Mouse (Mus musculus) right cerebral cortex, adult 2 months (tissue): ENCODE measurements around the gene Srgap3.

Source experiments
- DNase-seq, 2 experiments: peaks; one replicate each; pipeline ENCODE4 v3.0.0; 2021 to 2022; ENCODE audit warnings: low spot score in 2 of 2

The Srgap3 gene

GRCm38 (mm10) chr6:112818403-112818901 is 128.6 kb downstream of the Srgap3 start:
- DNase-seq, result no peak

DNA sequence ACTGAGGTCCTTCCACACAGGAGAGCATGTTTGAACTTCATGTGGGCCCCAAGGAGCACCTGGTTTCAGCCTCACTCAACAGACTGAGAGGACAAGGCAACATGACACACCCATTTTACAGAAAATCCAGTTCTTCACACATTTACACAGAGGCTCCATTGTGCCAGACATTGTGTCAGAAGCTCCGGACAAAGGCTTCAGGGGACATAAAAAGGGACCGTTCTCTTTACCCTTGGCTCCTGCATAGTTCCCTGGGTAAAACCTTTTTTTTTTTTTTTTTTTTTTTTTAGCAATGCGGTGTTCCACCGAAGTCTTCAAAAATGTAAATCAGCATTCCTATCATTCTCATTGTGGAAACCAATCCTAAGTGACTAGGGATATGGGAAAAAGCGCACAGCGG is 131.5 kb downstream of the Srgap3 start:
- no peak for DNase-seq

GRCm38 (mm10) chr6:112814525-112815086 is 132.5 kb downstream of the Srgap3 start:
- DNase-seq, result no peak

GRCm38 (mm10) chr6:112812884-112813283 is 134.2 kb downstream of the Srgap3 start:
- no peak for DNase-seq

DNA sequence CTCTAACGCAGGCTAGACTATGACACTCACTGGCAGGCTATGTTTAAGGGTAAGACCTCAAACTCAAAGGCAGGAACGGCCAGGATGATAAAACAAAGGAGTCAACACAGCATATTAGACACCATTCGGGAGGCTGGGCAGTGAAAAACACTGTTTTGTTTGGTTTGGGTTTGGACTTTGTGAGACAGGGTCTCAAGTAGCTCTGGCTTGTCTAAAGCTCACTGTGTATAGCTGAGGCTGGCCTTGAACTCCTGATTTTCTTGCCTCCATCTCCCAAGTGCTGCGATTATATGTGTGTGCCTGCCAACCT is 136.6 kb downstream of the Srgap3 start:
- DNase-seq, result no peak

DNA sequence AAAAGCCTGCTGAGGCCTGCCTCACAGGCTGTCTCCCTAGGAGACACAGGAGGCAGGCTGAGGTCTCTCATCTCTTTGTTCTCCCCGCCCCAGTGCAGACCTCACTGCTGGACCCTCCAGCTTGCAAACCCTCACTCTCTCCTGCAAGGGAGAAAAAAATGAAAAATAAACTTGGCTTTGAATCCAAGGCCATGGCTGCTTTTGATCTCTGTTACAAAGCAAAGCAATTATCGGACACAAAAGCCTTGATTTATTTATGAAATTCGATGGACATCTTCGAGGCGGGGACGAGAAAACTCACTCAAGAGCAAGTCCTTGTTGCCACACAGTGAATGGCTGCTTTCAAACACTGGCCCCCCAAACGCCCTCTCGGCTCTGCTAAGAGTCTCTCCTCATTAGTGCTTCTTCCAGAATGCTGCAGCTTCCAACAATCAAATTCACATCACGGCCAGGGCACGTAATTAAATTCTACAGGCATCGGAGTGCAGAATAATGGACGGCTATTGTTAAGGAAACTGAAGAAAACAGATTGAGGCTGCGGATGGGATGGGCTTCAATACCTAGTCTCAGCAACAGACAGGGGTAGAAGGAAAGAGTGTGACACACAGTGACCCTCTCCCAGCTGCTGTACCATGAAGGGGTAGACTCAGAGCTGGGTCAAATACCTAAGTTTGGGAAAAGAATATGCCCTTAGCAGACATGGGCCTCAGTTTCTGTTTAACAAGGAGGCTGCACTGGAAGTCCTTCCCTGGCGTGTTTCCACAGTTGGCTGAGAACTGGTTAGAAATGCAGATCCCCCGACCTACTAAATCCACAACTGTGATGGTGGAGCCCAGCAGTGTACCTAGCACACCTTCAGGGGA is 137.2 kb downstream of the Srgap3 start:
- peak; percentile 44 to 57 for DNase-seq

DNA sequence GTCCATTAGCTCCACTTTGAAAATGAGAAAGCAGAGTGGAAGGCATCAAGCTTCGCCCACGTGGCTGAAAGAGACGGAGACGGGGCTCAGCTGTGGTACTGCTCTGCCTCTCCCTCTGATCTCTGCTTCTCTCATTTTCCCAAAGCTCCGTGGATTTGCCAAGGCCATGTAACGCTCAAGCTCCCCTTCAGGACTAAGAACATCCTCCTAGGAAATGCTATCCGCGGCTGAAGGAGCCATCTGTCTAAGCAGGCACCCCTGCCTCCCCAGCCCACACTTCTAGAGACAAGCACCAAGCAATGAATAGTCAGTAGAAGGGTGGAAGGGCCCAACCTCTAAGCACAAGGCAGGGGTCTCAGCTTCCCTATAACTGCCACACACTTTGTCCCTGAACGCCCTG is 138.3 kb downstream of the Srgap3 start:
- no peak for DNase-seq

- no peak for DNase-seq
Measured at GRCm38 (mm10) chr6:112801917-112802316, 145.1 kb downstream of the Srgap3 start.

DNA sequence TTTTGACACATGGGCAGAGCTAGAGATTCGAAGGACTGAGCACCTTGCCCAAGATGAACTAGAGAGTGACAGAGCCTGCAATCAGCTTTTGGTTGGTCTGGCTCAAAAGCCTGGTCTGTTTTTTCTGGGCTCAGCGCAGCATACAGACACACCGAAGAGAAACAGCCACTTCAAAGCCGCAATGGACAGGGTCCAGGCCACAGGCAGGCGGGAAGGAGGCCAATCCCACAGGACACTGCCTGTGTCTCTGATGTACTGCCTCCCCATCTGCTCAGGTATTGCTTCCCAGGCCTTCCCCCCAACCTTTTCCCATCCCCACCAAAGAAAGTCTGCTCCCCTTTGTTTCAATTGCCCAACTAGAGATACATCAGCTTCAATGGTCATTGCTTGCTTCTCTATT is 148.7 kb downstream of the Srgap3 start:
- no peak for DNase-seq

- no peak for DNase-seq
Measured at GRCm38 (mm10) chr6:112796607-112797006, 150.5 kb downstream of the Srgap3 start.

- no peak for DNase-seq
Measured at GRCm38 (mm10) chr6:112793887-112794286, 153.2 kb downstream of the Srgap3 start.

DNA sequence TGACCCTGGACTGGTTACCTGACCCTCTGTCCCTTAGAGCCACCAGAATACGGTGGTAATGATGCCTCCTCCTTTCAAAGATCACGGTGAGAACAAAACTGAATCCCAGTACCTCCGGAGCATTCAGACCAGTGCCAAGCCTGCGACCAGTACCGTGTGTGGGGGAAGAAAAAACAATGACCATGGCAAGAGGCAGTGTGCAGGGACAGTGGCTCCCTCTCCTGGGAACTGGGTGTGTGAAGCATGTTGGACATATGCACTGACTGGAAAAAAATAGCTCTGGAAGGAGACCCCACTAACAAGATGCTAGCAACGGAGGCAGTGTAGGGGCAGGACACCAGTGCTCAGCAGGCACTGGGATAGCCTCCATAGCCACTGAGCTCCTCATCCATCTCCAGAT is 157.2 kb downstream of the Srgap3 start:
- no peak for DNase-seq

- DNase-seq, result no peak
Measured at GRCm38 (mm10) chr6:112788617-112789016, 158.4 kb downstream of the Srgap3 start.

GRCm38 (mm10) chr6:112788174-112788573 is 158.9 kb downstream of the Srgap3 start:
- no peak for DNase-seq

GRCm38 (mm10) chr6:112781409-112782093 is 165.5 kb downstream of the Srgap3 start:
- no peak for DNase-seq

GRCm38 (mm10) chr6:112778211-112778610 is 168.9 kb downstream of the Srgap3 start:
- peak; percentile 60 to 68 for DNase-seq

DNA sequence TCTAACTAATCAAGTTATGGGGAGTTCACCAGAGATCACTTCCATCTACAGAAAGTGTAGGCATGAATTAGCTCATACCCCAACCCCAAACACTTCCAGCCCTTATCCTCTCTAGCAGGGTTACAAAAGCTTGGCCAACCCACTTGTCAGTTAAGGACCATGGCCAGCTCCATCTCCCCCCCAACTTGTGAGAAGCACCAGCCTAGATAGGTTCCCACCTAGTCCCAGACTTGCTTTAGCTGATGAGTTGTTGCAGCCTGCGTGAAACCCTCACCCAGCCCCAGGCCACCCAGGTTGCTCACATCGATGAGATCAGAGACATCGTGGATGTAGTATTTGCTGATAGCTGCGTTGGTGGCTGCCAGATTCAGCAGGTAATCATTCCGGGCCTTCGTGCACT is 170.3 kb downstream of the Srgap3 start:
- DNase-seq, result no peak

- no peak for DNase-seq
Measured at GRCm38 (mm10) chr6:112773754-112774153, 173.3 kb downstream of the Srgap3 start.

DNA sequence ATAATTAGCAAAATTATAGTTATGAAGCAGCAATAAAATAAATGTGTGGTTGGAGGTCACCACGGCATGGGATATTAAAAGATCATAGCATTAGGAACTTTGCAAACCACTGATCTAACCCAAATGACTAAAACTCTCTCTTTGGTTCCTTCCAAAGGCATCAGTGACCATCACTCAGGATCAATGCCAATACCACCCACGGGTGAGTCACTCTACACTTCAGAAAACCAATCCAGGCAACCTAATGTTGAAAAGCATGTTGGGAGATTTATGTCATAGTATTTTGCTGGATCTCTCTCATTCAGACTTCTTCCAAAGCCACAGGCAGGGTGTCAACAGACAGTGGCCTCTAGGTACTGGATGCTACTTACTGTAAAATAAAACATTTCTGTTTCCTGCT is 176.1 kb downstream of the Srgap3 start:
- DNase-seq, result no peak

DNA sequence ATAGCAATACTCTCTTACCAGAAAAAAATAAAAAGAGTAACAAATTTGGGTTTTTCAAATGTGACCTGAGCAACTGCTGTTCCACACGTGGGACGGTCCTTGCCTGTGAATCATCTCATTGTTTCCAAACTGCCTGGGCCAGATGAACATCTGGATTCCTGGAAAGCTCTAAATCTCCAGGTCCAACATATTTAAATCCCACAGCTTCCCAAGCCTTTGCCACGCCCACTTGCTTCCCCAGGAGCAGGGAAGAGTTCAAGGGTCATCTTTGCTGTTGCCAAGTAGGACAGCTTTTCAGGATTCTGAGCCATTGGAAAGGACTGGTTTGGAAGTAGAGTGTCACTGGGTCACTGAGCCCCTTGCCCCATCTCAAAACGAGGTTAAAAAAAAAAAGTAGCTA is 188.5 kb downstream of the Srgap3 start:
- no peak for DNase-seq

GRCm38 (mm10) chr6:112756866-112757265 is 190.2 kb downstream of the Srgap3 start:
- DNase-seq, result no peak

DNA sequence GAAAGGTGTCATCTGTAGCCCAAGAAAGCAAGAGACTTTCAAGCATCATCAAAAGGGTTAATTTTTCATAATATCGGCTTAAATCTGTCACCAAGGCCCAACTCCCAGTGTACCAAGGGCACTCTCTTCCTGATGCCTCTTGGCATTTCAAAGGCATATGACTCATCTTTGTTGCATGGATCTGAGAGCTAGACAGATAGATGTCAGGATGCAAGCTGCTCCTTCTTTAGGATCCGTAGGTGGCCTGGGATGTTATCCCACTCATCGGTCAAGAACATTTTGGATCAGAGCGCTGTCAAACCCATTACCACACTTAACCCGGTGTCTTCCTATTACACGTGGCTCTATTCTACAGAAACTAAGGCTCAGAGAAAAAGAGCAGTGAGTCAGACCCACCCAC is 192.1 kb downstream of the Srgap3 start:
- no peak for DNase-seq

- DNase-seq, result no peak
Measured at GRCm38 (mm10) chr6:112752517-112752916, 194.5 kb downstream of the Srgap3 start.
